Mouse (Mus musculus): ENCODE measurements around the gene Lpar1.

DNA sequence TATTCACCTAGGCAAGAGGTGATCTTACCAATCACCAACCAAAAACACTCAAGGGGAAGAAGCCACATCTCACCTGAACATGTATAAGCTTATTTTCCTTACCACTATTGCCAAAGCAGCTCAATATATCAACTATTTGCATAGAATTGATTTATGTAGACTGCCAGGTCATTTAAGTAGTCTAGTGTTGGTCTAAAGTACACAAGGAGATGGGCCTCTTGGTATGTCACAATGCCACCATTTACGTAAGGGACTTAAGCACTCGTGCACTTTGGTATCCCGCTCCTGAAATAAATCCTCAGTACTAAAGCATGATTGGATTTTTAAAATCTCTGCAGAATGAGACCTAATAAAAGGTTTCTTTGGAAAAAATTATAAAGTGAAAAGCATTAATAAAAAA lies 12.9 kb downstream of the Lpar1 start:
- TF ChIP-seq GATA1 (IDR thresholded peaks at IDR 0.05; ENCODE audit: borderline replicate concordance, low read length), result no peak
- TF ChIP-seq FLI1 (IDR thresholded peaks at IDR 0.05; ENCODE audit: low read length), result no peak

All from megakaryocyte, embryonic 14.5 days (primary cell).